Mouse (Mus musculus): ENCODE measurements at regions not wholly inside any gene's neighbourhood (a gene's known extent, or its start where the extent isn't known, plus 50 kb on each side); places are given as distances from the start of the nearest gene placed in this dataset.

DNA sequence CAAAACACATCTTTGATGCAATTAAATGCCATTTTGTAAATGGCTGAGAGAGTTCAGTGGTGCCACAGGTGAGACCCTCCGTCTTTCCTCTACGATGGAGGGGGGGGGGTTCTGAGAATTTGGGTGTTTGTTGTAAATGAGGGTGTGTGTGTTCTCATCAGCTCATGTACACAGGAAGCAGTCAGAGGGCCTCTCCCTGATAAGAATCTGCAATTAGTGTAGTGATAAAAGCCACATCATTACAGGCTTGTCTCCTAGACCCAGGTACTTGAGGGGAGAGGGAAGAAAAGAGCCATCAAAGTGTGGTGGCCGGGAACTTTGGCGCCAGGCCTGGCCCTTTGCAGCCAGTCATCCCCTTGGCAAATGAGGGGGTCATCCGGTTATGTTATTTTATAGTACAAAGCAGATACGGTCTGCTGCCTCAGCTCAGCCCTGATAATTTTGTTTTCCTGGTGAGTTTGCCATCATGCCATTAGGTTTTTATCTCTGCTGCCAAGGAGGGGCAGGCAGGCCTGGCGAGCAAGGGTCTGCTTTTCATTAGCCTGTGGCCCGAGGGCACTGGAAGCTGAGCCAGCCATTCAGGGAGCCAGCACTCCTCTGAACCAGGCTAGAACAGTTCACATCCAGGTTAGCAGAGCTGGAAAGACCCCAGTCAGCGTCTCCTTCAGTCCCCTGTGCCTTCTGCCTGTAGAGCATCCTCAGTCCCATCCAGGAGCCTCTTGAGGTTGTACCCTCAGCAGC lies 59.7 kb downstream of the H2al1j start:
- no peaks in the 10 kb centered on the region for H3K36me3 ChIP-seq (ENCODE audit: control insufficient read depth, insufficient read depth, low read length)
- H3K4me3 ChIP-seq (ENCODE audit: low read depth, low read length): no peak overlapping the region
- H3K4me1 ChIP-seq (ENCODE audit: control insufficient read depth, insufficient read depth, insufficient read length, low read length): no peaks in the 10 kb centered on the region
- no peak for TF ChIP-seq POLR2A (IDR thresholded peaks at IDR 0.05; ENCODE audit: low read depth, low read length)
- no peak for TF ChIP-seq CTCF (IDR thresholded peaks at IDR 0.05; ENCODE audit: extremely low read depth, insufficient read length, insufficient replicate concordance, low read depth, low read length)
- no peak overlapping the region for H3K27ac ChIP-seq (ENCODE audit: insufficient read depth, low read depth, low read length)
- H3K27me3 ChIP-seq (ENCODE audit: control insufficient read depth, insufficient read depth, low read length): no peaks in the 10 kb centered on the region
- WGBS: 62% methylated on average over 9 of the region's 9 CpGs

GRCm38 (mm10) chrX:11388860-11389259 lies 61.2 kb downstream of the H2al1j start:
- WGBS: 58% methylated on average over 9 of the region's 9 CpGs

DNA sequence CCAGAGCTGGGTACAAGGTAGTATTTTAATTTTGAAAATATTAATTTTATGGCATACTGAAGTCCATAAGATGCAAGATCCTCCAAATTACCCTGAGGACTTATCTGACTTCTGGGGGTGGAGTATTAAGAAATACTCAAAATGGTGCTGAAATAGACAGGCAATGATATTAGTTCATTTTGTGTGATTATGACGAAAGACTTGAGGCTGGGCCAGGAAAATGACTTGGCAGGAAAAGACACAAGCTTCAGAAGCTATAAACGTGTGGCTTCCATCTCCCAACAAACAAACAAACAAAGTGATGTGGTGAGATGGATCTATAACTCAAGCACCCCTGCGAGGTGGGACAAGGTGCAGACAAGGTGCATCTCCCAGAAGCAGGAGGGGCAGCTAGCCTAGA lies 72.8 kb downstream of the H2al1j start:
- TF ChIP-seq CTCF (IDR thresholded peaks at IDR 0.05; ENCODE audit: extremely low read depth, insufficient read length, insufficient replicate concordance, low read depth, low read length): no peak
- no peak for TF ChIP-seq POLR2A (IDR thresholded peaks at IDR 0.05; ENCODE audit: low read depth, low read length)
- Histone ChIP-seq H3K4me1 (ENCODE audit: control insufficient read depth, insufficient read depth, insufficient read length, low read length) (no peaks in the 10 kb centered on the region), H3K27me3 (ENCODE audit: control insufficient read depth, insufficient read depth, low read length) (no peaks in the 10 kb centered on the region), H3K27ac (ENCODE audit: insufficient read depth, low read depth, low read length) (no peak overlapping the region), H3K36me3 (ENCODE audit: control insufficient read depth, insufficient read depth, low read length) (no peaks in the 10 kb centered on the region), H3K4me3 (ENCODE audit: low read depth, low read length) (no peak overlapping the region)
- 78% methylated on average over 3 of the region's 3 CpGs for WGBS

More at GRCm38 (mm10) chrX:11388860-11389259, 61.2 kb downstream of the H2al1j start:
- Histone ChIP-seq H3K4me3 (ENCODE audit: low read depth, low read length) (no peak overlapping the region), H3K27me3 (ENCODE audit: control insufficient read depth, insufficient read depth, low read length) (no peaks in the 10 kb centered on the region), H3K36me3 (ENCODE audit: control insufficient read depth, insufficient read depth, low read length) (no peaks in the 10 kb centered on the region), H3K27ac (ENCODE audit: insufficient read depth, low read depth, low read length) (no peak overlapping the region), H3K4me1 (ENCODE audit: control insufficient read depth, insufficient read depth, insufficient read length, low read length) (no peaks in the 10 kb centered on the region)
- TF ChIP-seq CTCF (IDR thresholded peaks at IDR 0.05; ENCODE audit: extremely low read depth, insufficient read length, insufficient replicate concordance, low read depth, low read length) (no peak), POLR2A (IDR thresholded peaks at IDR 0.05; ENCODE audit: low read depth, low read length) (no peak)

DNA sequence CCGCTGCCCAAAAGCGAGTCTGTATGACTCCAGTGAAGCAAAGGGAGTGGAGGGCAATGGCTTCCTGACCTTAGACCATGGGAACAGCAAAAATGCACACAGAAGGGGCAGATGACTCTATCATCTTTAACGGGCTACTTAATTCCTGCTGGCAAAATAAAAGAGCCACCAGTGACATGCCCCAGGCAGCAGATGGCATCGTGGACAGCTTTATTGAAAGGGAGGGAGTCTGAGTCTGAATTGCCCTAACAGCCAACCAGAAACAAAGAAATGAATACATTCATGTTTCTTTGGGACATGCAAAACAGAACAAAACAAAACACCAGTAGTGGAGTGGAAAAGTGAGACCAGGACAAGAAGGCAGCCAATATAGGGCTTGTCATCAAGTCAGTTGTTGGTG lies 76.7 kb downstream of the H2al1j start:
- H3K4me1 ChIP-seq (ENCODE audit: control insufficient read depth, insufficient read depth, insufficient read length, low read length): no peaks in the 10 kb centered on the region
- 75% methylated on average over 4 of the region's 4 CpGs for WGBS
- no peak overlapping the region for H3K4me3 ChIP-seq (ENCODE audit: low read depth, low read length)
- H3K27ac ChIP-seq (ENCODE audit: insufficient read depth, low read depth, low read length): no peak overlapping the region
- no peaks in the 10 kb centered on the region for H3K36me3 ChIP-seq (ENCODE audit: control insufficient read depth, insufficient read depth, low read length)
- no peaks in the 10 kb centered on the region for H3K27me3 ChIP-seq (ENCODE audit: control insufficient read depth, insufficient read depth, low read length)
- TF ChIP-seq CTCF (IDR thresholded peaks at IDR 0.05; ENCODE audit: extremely low read depth, insufficient read length, insufficient replicate concordance, low read depth, low read length) (no peak), POLR2A (IDR thresholded peaks at IDR 0.05; ENCODE audit: low read depth, low read length) (no peak)

DNA sequence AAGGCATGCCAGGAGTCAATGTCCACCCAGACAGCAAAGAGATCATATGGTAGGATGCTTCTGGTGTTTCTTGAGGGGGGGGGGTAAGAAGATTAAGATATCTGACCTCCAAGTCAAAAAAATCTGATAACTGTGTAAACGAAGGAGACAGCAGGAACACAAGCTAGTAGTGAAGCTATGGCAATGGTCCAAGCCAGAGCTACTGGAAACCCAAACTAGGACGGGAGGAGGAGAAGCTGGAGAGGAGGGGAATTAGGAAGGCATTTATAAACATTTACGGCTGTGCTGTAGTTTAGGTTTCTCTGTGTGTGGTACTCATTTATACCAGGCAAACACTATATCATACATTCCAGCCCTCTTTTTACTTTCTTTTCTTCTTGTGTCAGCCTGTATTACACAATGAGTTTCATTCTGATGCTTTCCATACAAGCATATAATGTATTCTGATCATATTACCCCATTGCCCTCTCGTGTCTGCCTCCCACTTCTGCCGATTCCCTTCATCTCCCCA lies 84.7 kb downstream of the H2al1j start:
- TF ChIP-seq CTCF (IDR thresholded peaks at IDR 0.05; ENCODE audit: extremely low read depth, insufficient read length, insufficient replicate concordance, low read depth, low read length) (no peak), POLR2A (IDR thresholded peaks at IDR 0.05; ENCODE audit: low read depth, low read length) (no peak)
- H3K36me3 ChIP-seq (ENCODE audit: control insufficient read depth, insufficient read depth, low read length): no peaks in the 10 kb centered on the region
- H3K27me3 ChIP-seq (ENCODE audit: control insufficient read depth, insufficient read depth, low read length): no peaks in the 10 kb centered on the region
- 53% methylated on average over 5 of the region's 5 CpGs for WGBS
- H3K27ac ChIP-seq (ENCODE audit: insufficient read depth, low read depth, low read length): no peak overlapping the region
- no peaks in the 10 kb centered on the region for H3K4me1 ChIP-seq (ENCODE audit: control insufficient read depth, insufficient read depth, insufficient read length, low read length)
- no peak overlapping the region for H3K4me3 ChIP-seq (ENCODE audit: low read depth, low read length)

DNA sequence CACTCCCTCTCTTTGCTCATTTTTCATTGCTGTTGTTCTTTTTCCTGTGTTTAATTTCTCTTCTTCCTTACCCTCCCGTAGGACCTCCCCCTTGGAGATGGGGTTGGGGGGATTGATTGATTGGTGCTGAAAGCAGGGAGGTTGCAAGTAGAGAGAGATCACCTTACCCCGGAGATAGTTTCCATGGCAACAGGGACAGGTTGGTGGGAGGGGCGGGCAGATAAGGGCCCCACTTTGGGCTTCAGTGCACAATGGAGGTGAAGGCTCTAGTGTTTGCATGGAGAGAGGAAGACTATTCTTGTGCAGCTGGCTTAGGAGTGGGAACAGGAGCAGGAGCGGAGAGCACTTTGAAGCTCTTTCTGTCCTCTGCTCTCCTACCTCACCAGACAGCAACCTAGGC lies 88.0 kb downstream of the H2al1j start:
- no peak for TF ChIP-seq POLR2A (IDR thresholded peaks at IDR 0.05; ENCODE audit: low read depth, low read length)
- TF ChIP-seq CTCF (IDR thresholded peaks at IDR 0.05; ENCODE audit: extremely low read depth, insufficient read length, insufficient replicate concordance, low read depth, low read length): no peak
- 46% methylated on average over 4 of the region's 4 CpGs for WGBS
- Histone ChIP-seq H3K4me1 (ENCODE audit: control insufficient read depth, insufficient read depth, insufficient read length, low read length) (no peaks in the 10 kb centered on the region), H3K4me3 (ENCODE audit: low read depth, low read length) (no peak overlapping the region), H3K36me3 (ENCODE audit: control insufficient read depth, insufficient read depth, low read length) (no peaks in the 10 kb centered on the region), H3K27ac (ENCODE audit: insufficient read depth, low read depth, low read length) (no peak overlapping the region), H3K27me3 (ENCODE audit: control insufficient read depth, insufficient read depth, low read length) (no peaks in the 10 kb centered on the region)

- H3K4me1 ChIP-seq (ENCODE audit: control insufficient read depth, insufficient read depth, insufficient read length, low read length): no peaks in the 10 kb centered on the region
- TF ChIP-seq POLR2A (IDR thresholded peaks at IDR 0.05; ENCODE audit: low read depth, low read length): no peak
- no peak for TF ChIP-seq CTCF (IDR thresholded peaks at IDR 0.05; ENCODE audit: extremely low read depth, insufficient read length, insufficient replicate concordance, low read depth, low read length)
- no peaks in the 10 kb centered on the region for H3K27me3 ChIP-seq (ENCODE audit: control insufficient read depth, insufficient read depth, low read length)
- WGBS: 86% methylated on average over 3 of the region's 3 CpGs
- H3K27ac ChIP-seq (ENCODE audit: insufficient read depth, low read depth, low read length): no peak overlapping the region
- no peaks in the 10 kb centered on the region for H3K36me3 ChIP-seq (ENCODE audit: control insufficient read depth, insufficient read depth, low read length)
- no peak overlapping the region for H3K4me3 ChIP-seq (ENCODE audit: low read depth, low read length)
Observed at GRCm38 (mm10) chrX:11416510-11416909, 88.9 kb downstream of the H2al1j start.
